Mouse (Mus musculus) heart, embryonic 15.5 days (tissue): ENCODE data around the gene Gm14391. TPM values are rescaled to one million over a fixed set of nuclear protein-coding genes. Genes with fewer than 3 reads are reported as not detected.
"Not testable (repeated sequence)": the region's sequence is repeated elsewhere in the genome, so short reads cannot be mapped to it uniquely, and the experiment has no call there.

Experiments used
- ATAC-seq: fragments of 200-750 bp; cut with Nextera tagmentation; replicated peaks from 2 replicates; pipeline ENCODE4 v1.8.0; 2017; ENCODE audit warnings: low read depth, moderate TSS enrichment; ENCODE audit not compliant: insufficient number of reproducible peaks, insufficient read depth, low FRiP score
- H3K27ac ChIP-seq: fragments of 300-500 bp; sonication (generic); 2 replicates; pipeline ENCODE4 v1.5.1; 2015; ENCODE audit warnings: mild to moderate bottlenecking, inconsistent platforms
- H3K27me3 ChIP-seq: fragments of 300-500 bp; sonication (generic); 2 replicates; pipeline ENCODE4 v1.6.1; 2015; ENCODE audit warnings: inconsistent platforms
- H3K36me3 ChIP-seq: fragments of 300-500 bp; sonication (generic); 2 replicates; pipeline ENCODE4 v1.6.1; 2015; ENCODE audit warnings: mild to moderate bottlenecking, inconsistent platforms
- H3K4me1 ChIP-seq: fragments of 300-500 bp; sonication (generic); replicated peaks from 2 replicates; pipeline ENCODE4 v1.6.1; 2015; ENCODE audit warnings: inconsistent platforms
- H3K4me2 ChIP-seq: fragments of 300-500 bp; sonication (generic); 2 replicates; pipeline ENCODE4 v1.6.1; 2015; ENCODE audit warnings: inconsistent platforms, mild to moderate bottlenecking, moderate library complexity
- H3K4me3 ChIP-seq: fragments of 300-500 bp; sonication (generic); 2 replicates; pipeline ENCODE4 v1.5.1; 2015; ENCODE audit warnings: mild to moderate bottlenecking, inconsistent platforms
- H3K9ac ChIP-seq: fragments of 300-500 bp; sonication (generic); 2 replicates; pipeline ENCODE4 v1.6.1; 2015; ENCODE audit warnings: mild to moderate bottlenecking, inconsistent platforms
- H3K9me3 ChIP-seq: fragments of 300-500 bp; sonication (generic); replicated peaks from 2 replicates; pipeline ENCODE4 v1.6.1; 2016; ENCODE audit warnings: inconsistent platforms
- whole genome bisulfite sequencing: fragments of 180-500 bp; shearing (Covaris S2); methylation state at CpG from one replicate; pipeline ENCODE4 v1.1.7; 2015; ENCODE audit warnings: mixed read lengths; 5-methylcytosine and 5-hydroxymethylcytosine counted together
- polyA plus RNA-seq: library from polyadenylated mRNA; unstranded; fragments of >200 nt; fragmentation: Nextera tagmentation; extraction: Ambion mirVana; gene quantifications from 2 replicates; pipeline ENCODE4 v1.2.1, GENCODE M21; 2015

Gene Gm14391
- polyA plus RNA-seq: 3.4 and 8.4 TPM in 2 replicates

DNA sequence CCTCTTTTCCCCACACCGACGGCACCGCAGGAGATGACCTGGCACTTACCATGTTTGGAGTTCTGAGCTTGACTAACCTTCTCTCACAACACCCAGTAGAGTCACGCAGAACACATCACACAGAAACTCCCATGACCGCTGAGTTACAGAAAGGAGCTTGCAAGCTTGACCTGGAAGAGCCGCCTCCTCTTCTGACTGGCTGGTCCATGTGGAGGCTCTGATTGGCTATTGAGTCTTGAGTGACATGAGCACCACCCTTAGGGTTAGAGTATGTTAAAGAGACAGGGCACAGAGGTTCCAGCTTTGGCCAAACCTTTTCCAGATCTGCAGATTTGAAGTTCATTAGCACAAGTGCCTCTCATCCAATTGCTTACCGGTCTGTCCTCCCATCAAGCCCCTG lies at the start of gene Gm14391:
Gene Gm14391 (minus strand): TSS at position 186 of the 400 bp plus-strand sequence.
- H3K36me3 ChIP-seq, H3K4me1 ChIP-seq, H3K4me2 ChIP-seq, ATAC-seq, H3K9ac ChIP-seq, H3K27me3 ChIP-seq, H3K4me3 ChIP-seq, H3K27ac ChIP-seq, H3K9me3 ChIP-seq: not testable (repeated sequence)
- no CpG with 5 or more reads among the region's 7 CpGs for WGBS

DNA sequence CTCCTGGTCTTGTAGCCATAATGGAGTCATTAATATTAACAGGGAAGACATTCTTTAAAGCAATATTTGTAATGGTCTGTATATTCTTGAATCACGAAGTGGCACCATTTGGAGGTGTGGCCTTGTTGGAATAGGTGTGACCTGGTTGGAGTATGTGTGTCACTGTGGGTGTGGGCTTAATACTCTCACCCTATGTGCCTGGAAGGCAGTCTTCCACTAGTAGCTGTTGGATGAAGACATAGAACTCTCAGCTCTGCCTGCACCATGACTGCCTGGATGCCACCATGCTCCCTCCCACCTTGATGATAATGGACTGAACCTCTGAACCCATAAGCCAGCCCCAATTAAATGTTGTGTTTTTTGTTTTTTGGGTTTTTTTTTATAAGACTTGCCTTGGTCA lies 27.7 kb downstream of the Gm14391 start:
- not testable (repeated sequence) for H3K27me3 ChIP-seq, H3K4me2 ChIP-seq, H3K36me3 ChIP-seq, ATAC-seq, H3K9me3 ChIP-seq, H3K27ac ChIP-seq, H3K4me3 ChIP-seq, H3K4me1 ChIP-seq, H3K9ac ChIP-seq
- 48% methylated on average over 1 of the region's 1 CpGs for WGBS

DNA sequence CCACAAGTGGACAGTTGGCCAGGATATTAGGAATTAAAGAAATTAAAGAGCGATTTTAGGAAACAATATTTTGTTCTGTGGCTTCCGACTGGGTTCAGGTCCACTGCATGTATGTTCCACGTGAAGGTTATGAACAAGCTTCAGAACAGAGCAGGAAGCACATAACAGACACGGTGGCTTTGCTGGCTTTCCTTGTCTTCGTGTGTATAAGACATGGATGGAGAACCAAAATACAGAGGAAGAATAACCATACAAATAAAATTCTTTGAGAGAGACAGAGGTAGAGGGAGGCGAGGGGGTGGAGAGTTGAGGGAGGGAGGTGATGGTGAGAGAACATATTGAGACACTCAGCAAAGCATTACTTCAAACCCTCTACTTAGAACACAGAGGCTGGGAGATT lies 30.4 kb downstream of the Gm14391 start:
- H3K4me1 ChIP-seq: no peaks in the 10 kb centered on the region
- no peak for ATAC-seq
- H3K4me3 ChIP-seq: no peak overlapping the region
- H3K36me3 ChIP-seq: no peaks in the 10 kb centered on the region
- no peaks in the 10 kb centered on the region for H3K9me3 ChIP-seq
- H3K27me3 ChIP-seq: no peaks in the 10 kb centered on the region
- no peak overlapping the region for H3K27ac ChIP-seq
- 71% methylated on average over 6 of the region's 6 CpGs for WGBS
- no peak overlapping the region for H3K4me2 ChIP-seq
- H3K9ac ChIP-seq: no peak overlapping the region

DNA sequence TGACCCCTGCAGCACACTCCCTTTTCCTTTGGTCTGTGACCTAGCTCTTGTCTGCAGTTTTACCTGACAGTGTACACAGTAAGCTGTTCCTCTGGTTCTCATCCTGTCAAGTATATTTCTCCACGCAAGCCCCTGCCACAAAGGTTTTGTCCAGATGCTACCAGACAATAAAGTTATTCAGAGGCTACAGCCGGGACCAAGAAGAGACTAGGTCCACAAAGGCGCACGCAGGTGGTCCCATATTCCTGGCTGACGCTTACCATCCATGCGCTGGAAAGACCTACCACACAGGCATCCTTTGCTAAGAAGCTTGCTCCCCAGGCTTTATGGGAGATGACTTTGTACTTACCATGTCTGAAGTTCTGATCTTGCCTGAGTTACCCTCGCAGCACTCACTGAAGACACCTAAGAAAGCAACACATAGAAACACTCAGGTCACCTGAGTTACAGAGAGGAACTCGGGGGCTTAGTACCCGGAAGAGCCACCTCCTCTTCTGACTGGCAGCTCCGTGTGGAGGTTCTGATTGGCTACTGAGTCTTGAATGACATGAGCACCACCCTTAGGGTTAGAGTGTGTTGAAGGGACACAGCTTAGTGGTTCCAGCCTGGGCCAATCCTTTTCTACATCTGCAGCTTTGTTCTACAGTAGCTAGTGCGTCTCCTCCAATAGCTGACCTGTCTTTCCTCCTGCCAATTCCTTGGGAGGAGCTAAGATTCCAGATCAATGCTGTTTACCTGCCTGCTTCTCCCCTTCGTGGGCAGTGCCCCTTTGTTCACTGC lies 31.1 kb downstream of the Gm14391 start, which contains the start of gene Gm14443:
Gene Gm14443 (minus strand): TSS at position 471 of the 780 bp plus-strand sequence.
- not testable (repeated sequence) for H3K4me2 ChIP-seq, H3K36me3 ChIP-seq, H3K4me3 ChIP-seq, H3K9ac ChIP-seq, H3K27ac ChIP-seq, H3K4me1 ChIP-seq, H3K9me3 ChIP-seq, ATAC-seq, H3K27me3 ChIP-seq
- WGBS: 67% methylated on average over 12 of the region's 12 CpGs

DNA sequence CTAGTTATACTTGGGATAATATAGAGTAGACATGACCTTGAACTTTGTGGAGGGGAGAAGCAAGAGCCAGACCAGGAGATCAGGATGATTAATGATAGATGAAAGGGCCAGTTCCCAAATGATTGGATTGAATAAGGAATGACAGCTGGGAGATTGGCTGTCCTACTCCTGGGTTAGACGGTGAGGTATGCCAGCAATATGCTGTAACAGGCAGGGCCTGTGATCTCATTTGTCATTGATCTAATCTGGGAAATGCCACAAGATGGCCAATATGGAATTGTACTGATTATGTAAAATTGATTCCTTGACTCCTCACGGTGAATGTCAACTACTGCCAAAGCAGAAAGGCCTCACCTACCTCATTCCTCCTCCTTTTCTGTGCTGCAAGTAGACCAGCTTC lies 32.7 kb downstream of the Gm14391 start:
- not testable (repeated sequence) for H3K4me3 ChIP-seq, H3K4me2 ChIP-seq, H3K27ac ChIP-seq

GRCm38 (mm10) chr2:175172906-175173595 lies 33.7 kb downstream of the Gm14391 start:
- WGBS: 79% methylated on average over 3 of the region's 3 CpGs
- not testable (repeated sequence) for ATAC-seq, H3K9me3 ChIP-seq, H3K27ac ChIP-seq, H3K9ac ChIP-seq, H3K4me1 ChIP-seq, H3K27me3 ChIP-seq, H3K36me3 ChIP-seq, H3K4me3 ChIP-seq, H3K4me2 ChIP-seq

More for the DNA sequence above, 32.7 kb downstream of the Gm14391 start:
- not testable (repeated sequence) for H3K36me3 ChIP-seq, H3K27me3 ChIP-seq, H3K9me3 ChIP-seq, H3K9ac ChIP-seq, H3K4me1 ChIP-seq, ATAC-seq
- WGBS: 81% methylated on average over 2 of the region's 2 CpGs

DNA sequence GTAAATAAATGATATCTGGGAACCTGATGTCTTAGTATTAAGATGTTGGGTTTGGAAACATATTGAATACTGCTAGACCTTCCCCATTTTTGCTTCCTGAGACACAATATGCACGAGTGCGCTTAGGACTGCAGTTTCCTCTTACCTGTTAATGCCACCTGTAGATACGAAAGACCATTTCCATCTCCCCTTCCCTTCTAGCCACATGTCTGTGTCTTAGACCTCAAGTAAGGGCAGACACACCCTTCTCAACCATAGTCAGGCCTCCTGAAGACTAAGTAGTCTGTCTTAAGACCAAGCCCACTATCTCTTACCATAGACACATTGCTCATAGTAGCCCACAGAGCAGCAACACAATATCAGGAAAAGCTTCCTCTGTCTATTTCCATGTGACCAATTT lies 34.6 kb downstream of the Gm14391 start:
- Histone ChIP-seq H3K4me1 (no peaks in the 10 kb centered on the region), H3K4me3 (no peak overlapping the region), H3K36me3 (no peaks in the 10 kb centered on the region), H3K9ac (no peak overlapping the region), H3K4me2 (no peak overlapping the region), H3K27ac (no peak overlapping the region), H3K9me3 (no peaks in the 10 kb centered on the region), H3K27me3 (no peaks in the 10 kb centered on the region)
- WGBS: 82% methylated on average over 3 of the region's 3 CpGs
- no peak for ATAC-seq

GRCm38 (mm10) chr2:175166870-175167269 lies 39.8 kb downstream of the Gm14391 start:
- not testable (repeated sequence) for H3K9ac ChIP-seq, ATAC-seq, H3K9me3 ChIP-seq, H3K27me3 ChIP-seq, H3K4me3 ChIP-seq, H3K4me1 ChIP-seq, H3K27ac ChIP-seq, H3K36me3 ChIP-seq, H3K4me2 ChIP-seq
- WGBS: 83% methylated on average over 2 of the region's 2 CpGs

DNA sequence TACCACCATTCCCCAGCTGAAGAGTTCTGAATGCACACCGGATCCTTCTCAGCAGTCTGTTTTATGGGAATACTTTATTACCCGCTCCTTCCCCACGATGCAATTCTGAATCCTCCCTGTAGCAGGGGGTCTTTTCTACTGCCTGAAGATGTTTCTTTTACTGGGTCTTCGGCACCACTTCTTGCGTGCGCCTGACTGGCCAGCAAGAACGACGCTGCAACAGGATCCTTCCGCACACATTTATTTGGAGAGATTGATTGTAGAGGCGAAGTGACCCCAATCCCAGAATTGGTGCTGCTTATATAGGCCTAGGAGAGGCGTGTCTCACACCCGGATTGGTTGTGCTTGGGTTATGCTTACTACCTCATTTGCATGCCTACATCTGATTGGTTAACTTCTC lies 41.6 kb downstream of the Gm14391 start:
- H3K4me3 ChIP-seq, H3K4me2 ChIP-seq, H3K9me3 ChIP-seq, H3K4me1 ChIP-seq, H3K36me3 ChIP-seq, H3K27ac ChIP-seq, ATAC-seq, H3K9ac ChIP-seq, H3K27me3 ChIP-seq: not testable (repeated sequence)
- WGBS: 90% methylated on average over 12 of the region's 12 CpGs

DNA sequence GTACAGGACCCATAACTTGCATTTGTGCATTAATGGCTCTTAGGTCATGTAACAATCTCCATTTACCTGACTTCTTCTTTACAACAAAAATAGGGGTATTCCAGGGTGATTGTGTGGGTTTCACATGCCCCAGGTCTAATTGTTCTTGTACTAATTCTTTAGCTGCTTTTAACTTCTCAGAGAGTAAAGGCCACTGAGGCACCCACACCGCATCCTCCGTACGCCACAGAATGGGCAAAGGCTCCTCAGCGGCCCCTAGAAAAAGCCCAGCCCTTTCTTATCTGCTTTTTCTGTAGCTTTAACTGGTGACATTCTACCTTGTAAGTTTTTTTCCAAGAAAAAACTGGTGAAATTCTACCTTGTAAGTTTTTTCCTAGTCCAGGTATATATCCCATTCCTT lies 45.3 kb downstream of the Gm14391 start:
- not testable (repeated sequence) for ATAC-seq, H3K9me3 ChIP-seq, H3K4me2 ChIP-seq, H3K27ac ChIP-seq, H3K4me1 ChIP-seq, H3K27me3 ChIP-seq, H3K4me3 ChIP-seq, H3K36me3 ChIP-seq, H3K9ac ChIP-seq
- WGBS: 85% methylated on average over 4 of the region's 4 CpGs

DNA sequence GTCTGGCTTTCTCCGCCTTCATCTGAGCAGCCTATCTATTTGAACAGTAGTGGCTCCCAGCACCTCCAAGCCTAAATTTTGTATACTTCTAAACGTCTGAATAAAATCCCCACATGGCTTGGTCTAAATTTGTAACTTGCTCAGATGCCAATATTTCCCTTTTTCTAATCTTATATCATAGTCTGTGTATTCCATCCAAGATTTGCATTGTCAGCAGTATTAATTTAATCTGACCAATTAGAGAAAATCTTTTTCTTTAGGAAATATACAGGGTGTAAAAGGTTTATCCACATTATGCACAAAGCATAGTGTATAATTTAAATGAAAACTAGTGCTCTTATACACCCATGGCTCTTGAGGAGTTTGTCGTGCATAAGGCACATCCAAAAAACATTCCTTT lies 48.1 kb downstream of the Gm14391 start:
- Histone ChIP-seq H3K9ac (no peak overlapping the region), H3K4me3 (no peak overlapping the region), H3K4me1 (no peaks in the 10 kb centered on the region), H3K9me3 (0 out of 2 replicates have a peak, but pooled peaks cover 7% of the 10 kb centered on the region), H3K27me3 (no peaks in the 10 kb centered on the region), H3K27ac (no peak overlapping the region), H3K4me2 (no peak overlapping the region), H3K36me3 (no peaks in the 10 kb centered on the region)
- 70% methylated on average over 3 of the region's 3 CpGs for WGBS
- ATAC-seq: no peak

- Histone ChIP-seq H3K27ac (no peak overlapping the region), H3K36me3 (no peaks in the 10 kb centered on the region), H3K9ac (no peak overlapping the region), H3K9me3 (0 out of 2 replicates have a peak, but pooled peaks cover 7% of the 10 kb centered on the region), H3K4me3 (no peak overlapping the region), H3K4me2 (no peak overlapping the region), H3K4me1 (no peaks in the 10 kb centered on the region), H3K27me3 (no peaks in the 10 kb centered on the region)
- ATAC-seq: no peak
- WGBS: 88% methylated on average over 13 of the region's 13 CpGs
Observed at GRCm38 (mm10) chr2:175156696-175157095, 50.0 kb downstream of the Gm14391 start.
